Mouse (Mus musculus) right cerebral cortex, postnatal 14 days (tissue): Measurements from ENCODE around the gene Bloc1s5.
"Not testable (repeated sequence)": the region's sequence is repeated elsewhere in the genome, so short reads cannot be mapped to it uniquely, and the experiment has no call there.

ENCODE experiments used
- DNase-seq: peaks from one replicate; pipeline ENCODE4 v3.0.0; 2022

Bloc1s5 gene

GRCm38 (mm10) chr13:38634800-38635269, at the start of gene Bloc1s5:
TSS of gene Bloc1s5 (minus strand) at chr13:38635109.
- peak; percentile 98 for DNase-seq

- no peak for DNase-seq
These were observed 37.4 kb upstream of the Bloc1s5 start for GRCm38 (mm10) chr13:38672336-38672735.

GRCm38 (mm10) chr13:38671451-38671850, 36.5 kb upstream of the Bloc1s5 start:
- not testable (repeated sequence) for DNase-seq

GRCm38 (mm10) chr13:38670051-38670450, 35.1 kb upstream of the Bloc1s5 start:
- no peak for DNase-seq

GRCm38 (mm10) chr13:38668514-38668913, 33.6 kb upstream of the Bloc1s5 start:
- peak; percentile 23 for DNase-seq

GRCm38 (mm10) chr13:38664753-38665152, 29.8 kb upstream of the Bloc1s5 start:
- DNase-seq, result no peak

- no peak for DNase-seq
These were observed 24.7 kb upstream of the Bloc1s5 start for GRCm38 (mm10) chr13:38659524-38660136.

GRCm38 (mm10) chr13:38658528-38659280, 23.8 kb upstream of the Bloc1s5 start, which contains the start of gene Eef1e1:
TSS of gene Eef1e1 (minus strand) at chr13:38659058.
- peak; percentile 90 for DNase-seq

- no peak for DNase-seq
These were observed 23.0 kb upstream of the Bloc1s5 start for GRCm38 (mm10) chr13:38657865-38658264.

- DNase-seq, result no peak
These were observed 15.4 kb upstream of the Bloc1s5 start for GRCm38 (mm10) chr13:38650292-38650691.

- no peak for DNase-seq
These were observed 14.2 kb upstream of the Bloc1s5 start for GRCm38 (mm10) chr13:38649069-38649468.

GRCm38 (mm10) chr13:38641414-38641813, 6.5 kb upstream of the Bloc1s5 start:
- no peak for DNase-seq

GRCm38 (mm10) chr13:38640961-38641360, 6.1 kb upstream of the Bloc1s5 start:
- DNase-seq, result no peak

GRCm38 (mm10) chr13:38638694-38639093, 3.8 kb upstream of the Bloc1s5 start:
- no peak for DNase-seq

- DNase-seq, result peak; percentile 47
These were observed 581 bp downstream of the Bloc1s5 start for GRCm38 (mm10) chr13:38634256-38634799.

GRCm38 (mm10) chr13:38633287-38634000, 1.5 kb downstream of the Bloc1s5 start:
- DNase-seq, result no peak

GRCm38 (mm10) chr13:38632556-38632955, 2.4 kb downstream of the Bloc1s5 start:
- no peak for DNase-seq

GRCm38 (mm10) chr13:38626229-38626525, 8.7 kb downstream of the Bloc1s5 start:
- no peak for DNase-seq

GRCm38 (mm10) chr13:38625492-38626228, 9.2 kb downstream of the Bloc1s5 start:
- DNase-seq, result peak; percentile 26

GRCm38 (mm10) chr13:38624292-38624902, 10.5 kb downstream of the Bloc1s5 start:
- DNase-seq, result no peak

GRCm38 (mm10) chr13:38623296-38623695, 11.6 kb downstream of the Bloc1s5 start:
- no peak for DNase-seq

GRCm38 (mm10) chr13:38618001-38618630, 16.8 kb downstream of the Bloc1s5 start:
- DNase-seq, result not testable (repeated sequence)
